Mouse (Mus musculus): ENCODE measurements around the gene Atp6v0a1. TPM values are rescaled to one million over a fixed set of nuclear protein-coding genes. Genes with fewer than 3 reads are reported as not detected.

The Atp6v0a1 gene
- total and polyA plus RNA-seq, 3 experiments: 14.1 to 63.4 (median 36.1) TPM

GRCm38 (mm10) chr11:100989666-100990065, 19.6 kb upstream of the Atp6v0a1 start:
- Histone ChIP-seq H3K4me2 (ENCODE audit: insufficient read depth, low read depth, poor library complexity, severe bottlenecking) (peak overlapping the region; percentile 25; the same call in 1 of the 2 replicates), H3K4me1 (ENCODE audit: control insufficient read depth in 1 of 2, insufficient read depth in 2 of 2) (peaks cover 3 to 12% of the 10 kb centered on the region in 2 experiments; a peak in 3 of 4 replicates), H3K9me3 (replicated peaks; ENCODE audit: low read length) (peaks cover 4% of the 10 kb centered on the region), H3K27ac (ENCODE audit: insufficient read depth, low read depth) (no peak overlapping the region), H3K36me3 (replicated peaks in 1 of 2; ENCODE audit: control insufficient read depth in 1 of 2, insufficient read depth in 1 of 2, low read length in 1 of 2) (no peaks in the 10 kb centered on the region), H3K27me3 (replicated peaks) (no peaks in the 10 kb centered on the region), H3K9ac (ENCODE audit: insufficient read depth, low read depth) (no peak overlapping the region), H3K79me2 (replicated peaks; ENCODE audit: control insufficient read depth, extremely low read depth, insufficient read depth, poor library complexity, severe bottlenecking) (no peaks in the 10 kb centered on the region), H3K4me3 (replicated peaks in 1 of 3; ENCODE audit: low read depth in 2 of 3, low read length in 2 of 3, poor library complexity in 1 of 3) (no peak overlapping the region)
- in situ Hi-C loops (cut with MboI; ENCODE audit: low pct_ligation_motif_present, low pct_unique_long_range_greater_than_20kb, low sequenced_read_pairs) (no loop called here), dilution Hi-C loops (cut with MboI; ENCODE audit: extremely low pct_ligation_motif_present, extremely low pct_unique_long_range_greater_than_20kb, low sequenced_read_pairs) (no loop called here)
- no peak for DNase-seq (ENCODE audit: extremely low read depth)
- TF ChIP-seq USF1 (IDR thresholded peaks at IDR 0.05; ENCODE audit: low read depth, low read length): no peak
- no peak for TF ChIP-seq ZC3H11A (IDR thresholded peaks at IDR 0.05; ENCODE audit: low read depth, low read length)
- TF ChIP-seq E2F4 (IDR thresholded peaks at IDR 0.05; ENCODE audit: insufficient replicate concordance, low read depth, low read length): no peak
- TF ChIP-seq IRF4 (IDR thresholded peaks at IDR 0.05; ENCODE audit: low read depth, low read length): peak; percentile 60
- no peak for TF ChIP-seq CHD2 (IDR thresholded peaks at IDR 0.05; ENCODE audit: low read length)
- TF ChIP-seq SMC3 (IDR thresholded peaks at IDR 0.05; ENCODE audit: low read depth, low read length): no peak
- no peak for TF ChIP-seq NRF1 (IDR thresholded peaks at IDR 0.05; ENCODE audit: low read depth, low read length)
- TF ChIP-seq MAZ (IDR thresholded peaks at IDR 0.05; ENCODE audit: low read depth, low read length): no peak
- peak; percentile 65; the same call in 1 of the 2 replicates for TF ChIP-seq EP300 (IDR thresholded peaks at IDR 0.05; ENCODE audit: low read length)
- TF ChIP-seq KAT2A (IDR thresholded peaks at IDR 0.05; ENCODE audit: insufficient replicate concordance, low read length): no peak
- TF ChIP-seq JUN (IDR thresholded peaks at IDR 0.05; ENCODE audit: insufficient read depth, low read depth, low read length): no peak
- no peak for TF ChIP-seq CHD1 (IDR thresholded peaks at IDR 0.05; ENCODE audit: low read depth, low read length)
- TF ChIP-seq MAFK (IDR thresholded peaks at IDR 0.05; ENCODE audit: insufficient replicate concordance, low read length): peak; percentile 17; the same call in 1 of the 2 replicates
- TF ChIP-seq BHLHE40 (IDR thresholded peaks at IDR 0.05; ENCODE audit: low read depth, low read length): no peak
- TF ChIP-seq HCFC1 (IDR thresholded peaks at IDR 0.05; ENCODE audit: low read depth, low read length): no peak
- TF ChIP-seq JUND (conservative IDR thresholded peaks at IDR 0.05; ENCODE audit: low read depth, low read length): no peak
- no peak for TF ChIP-seq ZMIZ1 (IDR thresholded peaks at IDR 0.05; ENCODE audit: low read depth, low read length)
- TF ChIP-seq MYC (IDR thresholded peaks at IDR 0.05; ENCODE audit: low read depth, low read length): no peak
- TF ChIP-seq MAX (IDR thresholded peaks at IDR 0.05; ENCODE audit: low read length): no peak

DNA sequence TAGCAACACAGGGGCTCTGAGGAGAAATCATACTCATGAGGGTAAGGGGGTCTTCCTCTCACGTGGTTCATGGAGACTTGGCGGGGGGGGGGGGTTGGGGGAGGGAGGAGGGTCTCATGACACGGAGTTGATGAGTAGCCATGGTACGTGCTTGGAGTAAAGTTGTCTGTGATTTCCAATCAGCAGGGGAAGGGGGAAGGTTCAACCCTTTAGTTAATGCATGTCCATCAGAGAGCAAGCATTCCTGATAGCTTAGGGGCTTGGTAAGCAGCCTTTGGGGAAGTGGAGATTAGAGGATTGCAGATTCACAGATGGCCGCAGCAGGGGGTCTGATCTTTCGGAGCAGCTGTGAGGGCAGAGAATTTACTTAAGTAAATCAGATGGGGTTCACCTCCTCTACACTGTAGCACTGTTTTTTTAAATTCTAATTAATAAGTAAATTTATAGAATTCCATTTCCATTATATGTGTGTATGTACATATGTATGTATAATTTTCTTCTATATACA, 18.2 kb upstream of the Atp6v0a1 start:
- Histone ChIP-seq H3K79me2 (replicated peaks; ENCODE audit: control insufficient read depth, extremely low read depth, insufficient read depth, poor library complexity, severe bottlenecking) (no peaks in the 10 kb centered on the region), H3K27ac (ENCODE audit: insufficient read depth, low read depth) (no peak overlapping the region), H3K4me1 (ENCODE audit: control insufficient read depth in 1 of 2, insufficient read depth in 2 of 2) (peaks cover 5 to 12% of the 10 kb centered on the region in 2 experiments; a peak in 3 of 4 replicates), H3K4me2 (ENCODE audit: insufficient read depth, low read depth, poor library complexity, severe bottlenecking) (no peak overlapping the region), H3K27me3 (replicated peaks) (no peaks in the 10 kb centered on the region), H3K4me3 (replicated peaks in 1 of 3; ENCODE audit: low read depth in 2 of 3, low read length in 2 of 3, poor library complexity in 1 of 3) (no peak overlapping the region), H3K9ac (ENCODE audit: insufficient read depth, low read depth) (no peak overlapping the region), H3K36me3 (replicated peaks in 1 of 2; ENCODE audit: control insufficient read depth in 1 of 2, insufficient read depth in 1 of 2, low read length in 1 of 2) (no peaks in the 10 kb centered on the region), H3K9me3 (replicated peaks; ENCODE audit: low read length) (no peaks in the 10 kb centered on the region)
- in situ Hi-C loops (cut with MboI; ENCODE audit: low pct_ligation_motif_present, low pct_unique_long_range_greater_than_20kb, low sequenced_read_pairs) (no loop called here), dilution Hi-C loops (cut with MboI; ENCODE audit: extremely low pct_ligation_motif_present, extremely low pct_unique_long_range_greater_than_20kb, low sequenced_read_pairs) (no loop called here)
- no peak for DNase-seq (ENCODE audit: extremely low read depth)
- TF ChIP-seq ETS1 (conservative IDR thresholded peaks at IDR 0.05; ENCODE audit: low read depth, low read length) (no peak), ZC3H11A (IDR thresholded peaks at IDR 0.05; ENCODE audit: low read depth, low read length) (no peak), CHD1 (IDR thresholded peaks at IDR 0.05; ENCODE audit: low read depth, low read length) (no peak), CTCF (conservative IDR thresholded peaks at IDR 0.05 in 1 of 2, IDR thresholded peaks at IDR 0.05 in 1 of 2; ENCODE audit: low read depth in 2 of 2, low read length in 2 of 2) (no peak), MAFK (IDR thresholded peaks at IDR 0.05; ENCODE audit: insufficient replicate concordance, low read length) (no peak), MAX (IDR thresholded peaks at IDR 0.05; ENCODE audit: low read length) (no peak), POLR2AphosphoS2 (IDR thresholded peaks at IDR 0.05; ENCODE audit: low read depth, low read length) (no peak), EP300 (IDR thresholded peaks at IDR 0.05; ENCODE audit: low read length) (no peak), MEF2A (IDR thresholded peaks at IDR 0.05; ENCODE audit: borderline replicate concordance, low read depth, low read length) (no peak), RCOR1 (conservative IDR thresholded peaks at IDR 0.05; ENCODE audit: low read depth, low read length) (no peak), BHLHE40 (IDR thresholded peaks at IDR 0.05; ENCODE audit: low read depth, low read length) (no peak), KAT2A (IDR thresholded peaks at IDR 0.05; ENCODE audit: insufficient replicate concordance, low read length) (no peak), MAZ (IDR thresholded peaks at IDR 0.05; ENCODE audit: low read depth, low read length) (no peak)

Measured in CH12.LX (cell line).